Mouse (Mus musculus): ENCODE results near the gene Zfp740.

- TF ChIP-seq TAL1 (IDR thresholded peaks at IDR 0.05; ENCODE audit: low read length) = no peak
- TF ChIP-seq GATA1 (IDR thresholded peaks at IDR 0.05; ENCODE audit: low read length) = no peak
These were observed 53.6 kb downstream of the Zfp740 start for GRCm38 (mm10) chr15:102256431-102257201.
